Mouse (Mus musculus): ENCODE measurements around the gene Vegfb. TPM values are rescaled to one million over a fixed set of nuclear protein-coding genes. Genes with fewer than 3 reads are reported as not detected.

The Vegfb gene
- total and polyA plus RNA-seq, 2 experiments from 2014 or later = 28.4 to 64.6 TPM

GRCm38 (mm10) chr19:6955424-6955823, 32.0 kb downstream of the Vegfb start:
- Histone ChIP-seq H3K4me1 (ENCODE audit: insufficient read depth) (peaks cover 6% of the 10 kb centered on the region; the same call in 1 of the 2 replicates), H3K4me2 (ENCODE audit: low read depth) (no peak overlapping the region), H3K4me3 (ENCODE audit: low read depth, low read length) (no peak overlapping the region), H3K9me3 (ENCODE audit: low read length) (no peaks in the 10 kb centered on the region), H3K9ac (no peak overlapping the region), H3K27me3 (ENCODE audit: insufficient read depth, low read length) (no peaks in the 10 kb centered on the region), H3K27ac (ENCODE audit: low read depth, low read length) (no peak overlapping the region), H3K36me3 (ENCODE audit: insufficient read depth) (peaks cover 6% of the 10 kb centered on the region; the same call in 1 of the 2 replicates)
- DNase-seq (no peak), ATAC-seq (no peak)
- WGBS = 91% methylated on average over 7 of the region's 7 CpGs
- no peak for TF ChIP-seq CTCF (IDR thresholded peaks at IDR 0.05; ENCODE audit: low read depth)

GRCm38 (mm10) chr19:6954046-6954445, 33.4 kb downstream of the Vegfb start:
- Histone ChIP-seq H3K9me3 (ENCODE audit: low read length) (no peaks in the 10 kb centered on the region), H3K4me2 (ENCODE audit: low read depth) (no peak overlapping the region), H3K27me3 (ENCODE audit: insufficient read depth, low read length) (no peaks in the 10 kb centered on the region), H3K27ac (ENCODE audit: low read depth, low read length) (no peak overlapping the region), H3K9ac (no peak overlapping the region), H3K4me3 (ENCODE audit: low read depth, low read length) (no peak overlapping the region), H3K36me3 (ENCODE audit: insufficient read depth) (peaks cover 7% of the 10 kb centered on the region; the same call in 1 of the 2 replicates), H3K4me1 (ENCODE audit: insufficient read depth) (peaks cover 12% of the 10 kb centered on the region; the same call in 1 of the 2 replicates)
- peak; percentile 45 for TF ChIP-seq CTCF (IDR thresholded peaks at IDR 0.05; ENCODE audit: low read depth)
- 48% methylated on average over 9 of the region's 9 CpGs for WGBS
- ATAC-seq = no peak
- DNase-seq = no peak

DNA sequence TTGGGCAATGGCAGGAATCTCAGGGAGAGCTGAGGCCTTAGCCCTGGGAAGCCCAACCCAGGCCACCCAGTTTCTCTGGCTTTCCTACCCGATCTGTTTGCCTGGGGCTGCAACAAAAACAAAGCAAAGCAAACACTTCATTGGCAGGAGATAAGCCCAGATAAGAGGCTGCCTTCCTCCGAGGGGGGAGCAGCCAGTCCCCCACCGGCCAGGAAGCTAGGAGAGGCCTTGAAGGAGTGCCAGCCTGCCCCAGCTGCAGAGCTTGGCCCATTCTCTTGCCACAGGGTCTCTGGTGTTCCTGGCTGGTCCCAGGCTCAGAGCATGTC, 34.8 kb downstream of the Vegfb start:
- H3K27ac ChIP-seq (ENCODE audit: low read depth, low read length) = peak overlapping the region; percentile 79; the same call in 1 of the 2 replicates
- no peak for DNase-seq
- 11% methylated on average over 3 of the region's 3 CpGs for WGBS
- no peaks in the 10 kb centered on the region for H3K9me3 ChIP-seq (ENCODE audit: low read length)
- peak overlapping the region; percentile 92 for H3K4me2 ChIP-seq (ENCODE audit: low read depth)
- H3K36me3 ChIP-seq (ENCODE audit: insufficient read depth) = peaks cover 3% of the 10 kb centered on the region; the same call in 1 of the 2 replicates
- H3K4me1 ChIP-seq (ENCODE audit: insufficient read depth) = peaks cover 12% of the 10 kb centered on the region; the same call in 1 of the 2 replicates
- H3K4me3 ChIP-seq (ENCODE audit: low read depth, low read length) = no peak overlapping the region
- no peak for ATAC-seq
- H3K27me3 ChIP-seq (ENCODE audit: insufficient read depth, low read length) = no peaks in the 10 kb centered on the region
- TF ChIP-seq CTCF (IDR thresholded peaks at IDR 0.05; ENCODE audit: low read depth) = no peak
- H3K9ac ChIP-seq = peak overlapping the region; percentile 58; the same call in 1 of the 2 replicates

GRCm38 (mm10) chr19:6951994-6952711, 35.3 kb downstream of the Vegfb start:
- Histone ChIP-seq H3K9ac (peak overlapping the region; percentile 58), H3K9me3 (ENCODE audit: low read length) (no peaks in the 10 kb centered on the region), H3K4me1 (ENCODE audit: insufficient read depth) (peaks cover 12% of the 10 kb centered on the region; the same call in 1 of the 2 replicates), H3K4me2 (ENCODE audit: low read depth) (peak overlapping the region; percentile 92), H3K27ac (ENCODE audit: low read depth, low read length) (peak overlapping the region; percentile 79), H3K4me3 (ENCODE audit: low read depth, low read length) (peak overlapping the region; percentile 46), H3K36me3 (ENCODE audit: insufficient read depth) (peaks cover 3% of the 10 kb centered on the region; the same call in 1 of the 2 replicates), H3K27me3 (ENCODE audit: insufficient read depth, low read length) (no peaks in the 10 kb centered on the region)
- 2% methylated on average over 31 of the region's 31 CpGs for WGBS
- no peak for TF ChIP-seq CTCF (IDR thresholded peaks at IDR 0.05; ENCODE audit: low read depth)
- ATAC-seq (peak; percentile 44), DNase-seq (peak; percentile 70)

- WGBS = under 1% methylated on average over 35 of the region's 35 CpGs
- Histone ChIP-seq H3K27me3 (ENCODE audit: insufficient read depth, low read length) (no peaks in the 10 kb centered on the region), H3K4me3 (ENCODE audit: low read depth, low read length) (peak overlapping the region; percentile 46), H3K9ac (peak overlapping the region; percentile 62), H3K9me3 (ENCODE audit: low read length) (no peaks in the 10 kb centered on the region), H3K4me2 (ENCODE audit: low read depth) (peak overlapping the region; percentile 92), H3K27ac (ENCODE audit: low read depth, low read length) (peak overlapping the region; percentile 79), H3K36me3 (ENCODE audit: insufficient read depth) (peaks cover 7% of the 10 kb centered on the region; the same call in 1 of the 2 replicates), H3K4me1 (ENCODE audit: insufficient read depth) (peaks cover 12% of the 10 kb centered on the region; the same call in 1 of the 2 replicates)
- ATAC-seq (peak; percentile 92), DNase-seq (peak; percentile 94)
- TF ChIP-seq CTCF (IDR thresholded peaks at IDR 0.05; ENCODE audit: low read depth) = no peak; the same call in 1 of the 2 replicates
These were observed 36.0 kb downstream of the Vegfb start for GRCm38 (mm10) chr19:6951381-6951968.

DNA sequence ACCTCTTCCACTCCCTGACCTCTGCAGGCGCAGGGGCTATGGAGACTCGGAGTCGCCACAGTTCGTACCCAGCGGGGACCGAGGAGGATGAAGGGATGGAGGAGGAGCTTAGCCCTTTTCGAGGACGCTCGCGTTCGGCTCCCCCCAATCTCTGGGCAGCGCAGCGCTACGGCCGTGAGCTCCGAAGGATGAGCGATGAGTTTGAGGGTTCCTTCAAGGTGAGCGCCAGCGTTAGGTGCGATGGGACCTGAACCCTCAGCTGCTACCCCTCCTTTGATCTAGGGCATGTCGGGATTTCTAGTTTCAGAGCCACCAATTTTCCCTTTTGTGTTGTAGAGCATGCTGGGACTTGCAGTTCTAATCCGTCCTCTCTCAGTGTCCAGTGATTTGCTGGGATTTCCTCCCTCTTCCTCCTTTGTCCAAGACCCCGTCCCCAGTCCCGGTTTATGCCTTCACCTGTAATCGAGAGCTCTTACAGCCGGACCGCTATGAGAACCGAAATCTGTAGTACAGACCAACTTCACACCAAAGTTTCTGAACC, 36.8 kb downstream of the Vegfb start:
- H3K4me3 ChIP-seq (ENCODE audit: low read depth, low read length) = peak overlapping the region; percentile 46
- WGBS = 2% methylated on average over 28 of the region's 28 CpGs
- no peak for TF ChIP-seq CTCF (IDR thresholded peaks at IDR 0.05; ENCODE audit: low read depth)
- DNase-seq (peak; percentile 78), ATAC-seq (peak; percentile 60)
- peak overlapping the region; percentile 92 for H3K4me2 ChIP-seq (ENCODE audit: low read depth)
- H3K9ac ChIP-seq = peak overlapping the region; percentile 62
- H3K27me3 ChIP-seq (ENCODE audit: insufficient read depth, low read length) = no peaks in the 10 kb centered on the region
- no peaks in the 10 kb centered on the region for H3K9me3 ChIP-seq (ENCODE audit: low read length)
- peaks cover 12% of the 10 kb centered on the region; the same call in 1 of the 2 replicates for H3K4me1 ChIP-seq (ENCODE audit: insufficient read depth)
- H3K36me3 ChIP-seq (ENCODE audit: insufficient read depth) = peaks cover 14% of the 10 kb centered on the region; the same call in 1 of the 2 replicates
- H3K27ac ChIP-seq (ENCODE audit: low read depth, low read length) = peak overlapping the region; percentile 79
